Mouse (Mus musculus): ENCODE measurements around the gene Smu1. TPM values are rescaled to one million over a fixed set of nuclear protein-coding genes. Genes with fewer than 3 reads are reported as not detected.

Gene Smu1
- polyA plus RNA-seq, 1 experiment from 2014 or later = 153 TPM

DNA sequence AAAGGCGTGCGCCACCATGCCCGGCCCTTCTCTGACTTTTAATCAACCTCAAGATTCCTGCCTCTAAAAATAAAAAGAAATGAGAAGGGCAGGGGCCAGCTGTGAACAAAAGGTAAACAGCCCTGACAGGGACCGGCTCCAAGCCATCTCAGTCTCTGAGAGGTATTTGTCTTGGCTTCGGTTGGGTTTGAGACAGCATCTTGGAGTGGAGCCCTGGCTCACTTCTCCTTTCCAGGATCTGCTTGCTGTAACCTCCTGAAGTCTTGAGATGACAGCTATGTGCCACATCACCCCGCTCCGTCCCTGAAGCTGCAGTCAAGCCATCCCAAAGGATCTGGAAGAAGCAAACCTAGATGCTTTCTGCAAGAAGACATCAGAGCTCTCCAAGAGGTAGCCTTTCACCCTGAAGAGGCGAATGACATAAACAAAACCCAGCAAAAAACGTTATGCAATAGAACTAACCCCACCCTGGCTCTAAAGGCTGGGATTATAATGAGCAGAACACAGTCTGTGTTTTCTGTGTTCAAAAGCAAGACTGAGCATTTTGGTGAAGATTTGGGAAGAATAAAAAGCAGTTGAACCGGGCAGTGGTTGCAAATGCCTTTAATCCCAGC is 26.9 kb upstream of the Smu1 start:
- H3K9ac ChIP-seq = no peak overlapping the region
- no peaks in the 10 kb centered on the region for H3K27me3 ChIP-seq
- H3K36me3 ChIP-seq = no peaks in the 10 kb centered on the region
- no peak overlapping the region for H3K27ac ChIP-seq
- 84% methylated on average over 10 of the region's 10 CpGs for WGBS
- no peak for ATAC-seq (ENCODE audit: insufficient number of reproducible peaks, insufficient read depth, low FRiP score, low TSS enrichment)
- no peak overlapping the region for H3K4me3 ChIP-seq
- H3K9me3 ChIP-seq = no peaks in the 10 kb centered on the region
- H3K4me2 ChIP-seq (replicated peaks) = no peak overlapping the region
- H3K4me1 ChIP-seq = peaks cover 11% of the 10 kb centered on the region; the same call in 1 of the 2 replicates

DNA sequence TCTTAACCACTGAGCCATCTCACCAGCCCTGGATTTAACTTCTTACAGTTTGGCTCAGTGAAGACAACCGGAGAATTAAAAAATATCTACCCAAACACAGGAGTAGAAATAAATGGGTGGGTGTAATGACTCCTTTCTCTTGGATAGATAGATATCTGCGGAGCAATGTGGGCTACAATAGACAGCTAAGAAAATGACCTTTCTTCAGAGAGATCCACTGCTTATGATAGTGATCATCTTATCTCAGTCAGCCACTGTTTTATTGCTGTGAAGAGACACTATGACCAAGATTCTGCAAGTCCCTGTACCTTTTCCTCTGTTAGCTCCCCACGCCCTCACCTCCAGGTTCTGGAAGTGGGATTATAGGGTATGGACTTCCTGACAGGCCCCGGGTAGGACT is 25.3 kb upstream of the Smu1 start:
- WGBS = 89% methylated on average over 4 of the region's 4 CpGs
- H3K27me3 ChIP-seq = no peaks in the 10 kb centered on the region
- no peak for ATAC-seq (ENCODE audit: insufficient number of reproducible peaks, insufficient read depth, low FRiP score, low TSS enrichment)
- H3K9me3 ChIP-seq = no peaks in the 10 kb centered on the region
- no peak overlapping the region for H3K4me2 ChIP-seq (replicated peaks)
- H3K27ac ChIP-seq = no peak overlapping the region
- H3K4me3 ChIP-seq = no peak overlapping the region
- H3K4me1 ChIP-seq = peaks cover 11% of the 10 kb centered on the region; the same call in 1 of the 2 replicates
- H3K36me3 ChIP-seq = no peaks in the 10 kb centered on the region
- H3K9ac ChIP-seq = no peak overlapping the region

DNA sequence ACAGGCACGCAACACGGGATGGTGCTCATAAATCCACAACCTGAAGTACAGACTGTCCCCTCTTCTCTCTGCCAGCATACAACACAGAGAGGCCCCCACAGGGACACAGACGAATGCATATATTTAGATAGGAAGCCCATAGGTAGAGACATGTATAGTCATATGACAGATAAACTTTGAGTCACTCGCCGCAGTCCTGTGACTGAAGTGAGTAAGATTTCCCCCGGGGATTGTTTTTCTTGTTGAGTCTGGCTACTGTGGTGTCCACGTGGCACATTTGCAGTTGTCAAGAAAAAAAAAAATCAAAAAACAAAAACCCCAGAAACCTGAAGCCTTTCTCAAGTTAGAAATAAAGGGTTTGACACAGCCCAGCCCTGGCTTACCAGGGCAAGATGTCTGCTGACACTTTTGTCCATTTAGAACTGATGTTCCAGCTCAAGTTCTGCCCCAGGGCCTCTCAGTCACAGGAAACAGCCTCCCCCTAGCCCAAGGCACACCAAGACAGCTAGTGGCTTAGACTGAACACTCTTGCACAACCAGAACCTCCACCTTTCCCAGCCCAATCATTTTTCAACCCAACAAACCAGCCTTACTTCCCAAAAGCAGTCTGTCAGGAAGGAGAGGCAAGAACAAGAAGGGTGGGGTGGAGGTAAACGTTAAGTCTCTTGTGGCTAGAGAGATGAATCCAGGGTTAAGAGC is 24.2 kb upstream of the Smu1 start:
- Histone ChIP-seq H3K27me3 (no peaks in the 10 kb centered on the region), H3K9ac (no peak overlapping the region), H3K4me1 (peaks cover 14% of the 10 kb centered on the region; the same call in 1 of the 2 replicates), H3K36me3 (no peaks in the 10 kb centered on the region), H3K27ac (no peak overlapping the region), H3K4me2 (replicated peaks) (no peak overlapping the region), H3K4me3 (no peak overlapping the region), H3K9me3 (no peaks in the 10 kb centered on the region)
- WGBS = 38% methylated on average over 8 of the region's 8 CpGs
- no peak for ATAC-seq (ENCODE audit: insufficient number of reproducible peaks, insufficient read depth, low FRiP score, low TSS enrichment)

DNA sequence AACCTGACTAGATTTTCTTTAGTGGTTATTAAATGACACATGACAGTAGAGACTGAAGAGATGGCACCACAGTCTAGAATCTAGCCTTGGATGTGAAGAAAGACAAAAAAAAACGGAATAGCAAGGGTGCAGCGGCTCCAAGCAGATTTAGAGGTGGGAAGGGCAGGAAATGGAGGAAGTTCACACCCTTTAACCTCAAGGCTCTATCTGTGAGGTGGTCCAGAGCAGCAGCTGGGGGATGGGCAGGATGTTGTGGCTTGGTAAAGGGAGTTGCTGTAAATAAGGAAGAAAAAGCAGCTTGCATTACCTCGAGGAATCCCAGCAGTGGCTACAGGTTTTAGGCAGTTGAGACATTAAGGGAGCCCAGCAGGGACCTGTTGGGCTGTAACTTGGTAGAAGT is 23.4 kb upstream of the Smu1 start:
- Histone ChIP-seq H3K9ac (no peak overlapping the region), H3K9me3 (no peaks in the 10 kb centered on the region), H3K27ac (no peak overlapping the region), H3K4me3 (no peak overlapping the region), H3K4me1 (peaks cover 14% of the 10 kb centered on the region; the same call in 1 of the 2 replicates), H3K27me3 (no peaks in the 10 kb centered on the region), H3K36me3 (no peaks in the 10 kb centered on the region), H3K4me2 (replicated peaks) (no peak overlapping the region)
- no peak for ATAC-seq (ENCODE audit: insufficient number of reproducible peaks, insufficient read depth, low FRiP score, low TSS enrichment)
- WGBS = 13% methylated on average over 3 of the region's 3 CpGs

DNA sequence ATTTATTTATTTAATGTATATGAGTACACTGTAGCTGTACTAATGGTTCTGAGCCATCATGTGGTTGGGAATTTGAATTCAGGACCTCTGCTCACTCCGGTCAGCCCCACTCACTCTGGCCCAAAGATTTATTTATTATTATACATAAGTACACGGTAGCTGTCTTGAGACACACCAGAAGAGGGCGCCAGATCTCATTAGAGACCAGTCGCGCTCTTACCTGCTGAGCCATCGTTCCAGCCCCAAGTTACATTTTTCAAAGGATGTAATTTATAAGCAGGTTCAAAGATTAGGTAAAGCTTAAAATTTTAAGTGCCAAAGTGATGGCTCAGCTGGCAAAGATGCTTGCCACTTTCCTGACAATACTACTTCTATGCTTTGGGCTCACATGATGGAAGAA is 20.9 kb upstream of the Smu1 start:
- H3K9ac ChIP-seq = no peak overlapping the region
- no peak overlapping the region for H3K27ac ChIP-seq
- H3K36me3 ChIP-seq = no peaks in the 10 kb centered on the region
- no peaks in the 10 kb centered on the region for H3K27me3 ChIP-seq
- ATAC-seq (ENCODE audit: insufficient number of reproducible peaks, insufficient read depth, low FRiP score, low TSS enrichment) = no peak
- 85% methylated on average over 6 of the region's 6 CpGs for WGBS
- no peak overlapping the region for H3K4me3 ChIP-seq
- no peaks in the 10 kb centered on the region for H3K9me3 ChIP-seq
- peaks cover 26% of the 10 kb centered on the region for H3K4me1 ChIP-seq
- no peak overlapping the region for H3K4me2 ChIP-seq (replicated peaks)

DNA sequence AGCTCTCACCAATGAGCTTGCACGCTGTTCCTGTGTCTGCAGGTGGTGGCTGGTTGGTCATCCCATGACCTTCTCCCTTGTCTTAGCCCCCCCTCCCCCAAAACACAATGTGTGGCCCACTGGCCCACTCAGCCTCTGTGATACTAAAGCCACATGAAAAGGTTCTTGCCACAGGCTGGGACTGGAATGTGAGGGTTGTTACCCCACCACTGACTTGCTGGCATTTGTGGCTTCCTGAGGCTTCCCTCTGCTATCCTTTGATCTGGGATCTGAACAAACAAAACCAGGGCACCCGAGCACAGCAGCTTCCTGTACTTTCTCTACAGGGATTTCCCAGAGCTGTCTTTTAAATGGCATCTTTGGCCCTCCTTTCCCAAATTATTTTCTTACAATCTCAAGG is 19.4 kb upstream of the Smu1 start:
- Histone ChIP-seq H3K9me3 (no peaks in the 10 kb centered on the region), H3K9ac (no peak overlapping the region), H3K36me3 (no peaks in the 10 kb centered on the region), H3K4me2 (replicated peaks) (no peak overlapping the region), H3K4me1 (peaks cover 27% of the 10 kb centered on the region), H3K27me3 (no peaks in the 10 kb centered on the region), H3K4me3 (no peak overlapping the region), H3K27ac (no peak overlapping the region)
- no peak for ATAC-seq (ENCODE audit: insufficient number of reproducible peaks, insufficient read depth, low FRiP score, low TSS enrichment)
- WGBS = 22% methylated on average over 2 of the region's 2 CpGs

DNA sequence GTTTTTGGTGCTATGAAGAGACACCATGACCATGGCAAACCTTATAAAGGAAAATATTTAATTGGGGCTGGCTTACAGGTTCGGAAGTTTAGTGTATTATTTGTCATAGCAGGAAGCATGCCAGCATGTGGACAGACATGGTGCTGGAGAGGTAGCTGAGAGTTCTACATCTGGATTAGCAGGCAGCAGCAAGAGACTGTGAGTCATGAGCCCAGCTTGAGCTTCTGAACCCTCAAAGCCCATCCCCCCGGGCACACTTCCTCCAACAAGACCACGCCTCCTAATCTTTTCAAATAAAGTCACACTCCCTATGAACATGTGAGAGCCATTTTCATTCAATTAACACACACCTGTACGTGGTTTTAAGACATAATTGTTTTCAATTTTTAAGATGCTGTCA is 18.7 kb upstream of the Smu1 start:
- Histone ChIP-seq H3K27ac (no peak overlapping the region), H3K4me3 (no peak overlapping the region), H3K27me3 (no peaks in the 10 kb centered on the region), H3K9me3 (no peaks in the 10 kb centered on the region), H3K4me2 (replicated peaks) (no peak overlapping the region), H3K9ac (no peak overlapping the region), H3K36me3 (no peaks in the 10 kb centered on the region), H3K4me1 (peaks cover 20% of the 10 kb centered on the region)
- ATAC-seq (ENCODE audit: insufficient number of reproducible peaks, insufficient read depth, low FRiP score, low TSS enrichment) = no peak
- 68% methylated on average over 4 of the region's 4 CpGs for WGBS

DNA sequence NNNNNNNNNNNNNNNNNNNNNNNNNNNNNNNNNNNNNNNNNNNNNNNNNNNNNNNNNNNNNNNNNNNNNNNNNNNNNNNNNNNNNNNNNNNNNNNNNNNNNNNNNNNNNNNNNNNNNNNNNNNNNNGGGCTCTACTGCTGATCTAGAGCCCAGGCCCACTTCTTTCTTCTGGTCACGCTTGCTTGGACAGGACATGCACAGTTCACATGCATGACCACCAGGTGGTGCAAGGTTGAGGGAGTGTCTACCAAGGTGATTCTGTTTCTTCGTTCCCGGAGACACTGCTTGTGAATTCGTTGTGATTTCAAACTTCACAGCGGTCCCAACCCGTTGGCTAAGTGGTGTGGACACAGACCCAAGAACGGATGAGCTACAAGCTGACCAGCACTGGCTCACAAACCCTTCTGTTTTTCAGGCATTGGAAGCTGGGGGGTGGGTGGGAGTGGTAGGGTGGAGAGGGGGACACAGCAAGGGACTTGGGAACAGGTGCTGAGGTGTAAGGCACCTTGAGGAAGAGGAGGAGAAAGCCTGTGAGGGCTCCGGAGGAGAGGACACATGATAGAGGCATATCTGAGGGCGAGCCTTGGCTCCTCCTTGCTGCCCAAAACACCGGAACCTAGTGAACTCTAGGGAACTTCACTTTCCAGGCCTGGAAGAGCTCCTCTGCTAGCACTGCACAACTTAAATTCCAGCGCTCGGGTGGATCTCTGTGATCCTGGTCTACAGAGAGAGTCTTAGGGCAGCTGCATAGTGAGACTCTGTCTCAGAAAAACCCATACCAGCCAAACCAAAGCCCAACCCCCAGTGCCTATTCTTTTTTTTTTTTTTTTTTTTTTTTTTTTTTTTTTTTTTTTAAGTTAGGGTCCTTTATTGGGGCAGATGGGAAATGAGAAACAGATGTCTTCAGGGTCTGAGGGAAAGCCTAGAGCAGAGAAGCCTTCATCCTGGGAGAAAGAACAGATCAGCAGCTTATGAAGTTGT is 16.8 kb upstream of the Smu1 start:
- Histone ChIP-seq H3K36me3 (no peaks in the 10 kb centered on the region), H3K9me3 (no peaks in the 10 kb centered on the region), H3K27ac (peak overlapping the region; percentile 84), H3K9ac (peak overlapping the region; percentile 12; the same call in 1 of the 2 replicates), H3K27me3 (no peaks in the 10 kb centered on the region), H3K4me2 (replicated peaks) (peak overlapping the region; percentile 49), H3K4me1 (peaks cover 16% of the 10 kb centered on the region), H3K4me3 (peak overlapping the region; percentile 10; the same call in 1 of the 2 replicates)
- 10% methylated on average over 12 of the region's 12 CpGs for WGBS
- peak; percentile 44; the same call in 1 of the 2 replicates for ATAC-seq (ENCODE audit: insufficient number of reproducible peaks, insufficient read depth, low FRiP score, low TSS enrichment)

DNA sequence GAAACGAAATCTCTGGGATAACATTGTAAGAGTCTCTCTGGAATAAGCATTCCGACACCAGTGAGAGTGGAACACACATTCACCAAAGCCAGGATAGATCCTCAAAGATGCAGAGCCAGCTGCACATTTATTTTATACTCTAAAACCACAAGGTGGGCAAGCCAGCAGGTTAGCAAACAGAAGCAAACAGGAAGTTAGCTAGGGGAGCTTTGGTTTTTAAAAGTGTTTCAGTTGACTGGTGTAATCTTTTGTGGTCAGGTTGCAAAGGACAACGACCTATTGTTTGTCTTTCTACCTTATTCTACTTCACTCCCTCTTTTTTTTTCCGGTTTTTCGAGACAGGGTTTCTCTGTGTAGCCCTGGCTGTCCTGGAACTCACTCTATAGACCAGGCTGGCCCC is 2.2 kb upstream of the Smu1 start:
- H3K4me2 ChIP-seq (replicated peaks) = no peak overlapping the region
- H3K27ac ChIP-seq = no peak overlapping the region
- H3K4me3 ChIP-seq = no peak overlapping the region
- ATAC-seq (ENCODE audit: insufficient number of reproducible peaks, insufficient read depth, low FRiP score, low TSS enrichment) = no peak
- no peak overlapping the region for H3K9ac ChIP-seq
- peaks cover 7% of the 10 kb centered on the region; the same call in 1 of the 2 replicates for H3K36me3 ChIP-seq
- H3K9me3 ChIP-seq = no peaks in the 10 kb centered on the region
- WGBS = 50% methylated on average over 5 of the region's 5 CpGs
- 0 out of 2 replicates have a peak, but pooled peaks cover 4% of the 10 kb centered on the region for H3K4me1 ChIP-seq
- no peaks in the 10 kb centered on the region for H3K27me3 ChIP-seq

DNA sequence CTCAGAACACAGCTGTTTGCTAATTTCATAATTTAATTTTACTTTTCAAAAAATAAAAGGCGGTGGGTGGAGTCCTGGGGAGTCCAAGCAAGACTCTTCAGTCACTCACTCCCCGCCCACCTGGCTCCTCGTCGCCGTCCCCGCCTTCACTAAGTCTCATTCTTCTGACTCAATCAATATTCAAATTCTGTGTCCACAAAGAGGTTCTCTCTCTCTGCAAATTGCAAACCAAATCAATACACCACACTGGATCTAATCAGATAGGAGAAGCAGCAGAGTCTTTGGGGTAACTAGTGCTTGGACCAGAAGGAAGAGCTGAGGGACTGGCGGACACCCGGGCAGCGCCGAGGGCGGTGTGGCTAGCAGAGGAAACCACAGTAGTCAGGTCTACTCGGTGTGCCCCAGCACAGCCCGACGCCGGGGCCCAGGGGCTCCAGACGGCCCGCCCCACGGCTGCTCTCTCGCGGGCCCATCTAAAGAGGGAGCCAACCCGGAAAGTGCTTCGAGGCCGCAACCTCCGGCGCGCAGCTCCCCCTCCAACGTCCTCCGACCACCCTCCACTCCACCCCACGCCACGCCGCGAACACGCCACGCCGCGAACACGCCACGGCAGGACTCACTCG is 455 bp downstream of the Smu1 start:
- Histone ChIP-seq H3K27me3 (no peaks in the 10 kb centered on the region), H3K4me3 (peak overlapping the region; percentile 99), H3K4me2 (replicated peaks) (peak overlapping the region; percentile 67), H3K9ac (peak overlapping the region; percentile 89), H3K36me3 (peaks cover 27% of the 10 kb centered on the region), H3K9me3 (no peaks in the 10 kb centered on the region), H3K27ac (0 out of 2 replicates have a peak overlapping the region, but pooled peaks have one; percentile 65), H3K4me1 (0 out of 2 replicates have a peak, but pooled peaks cover 4% of the 10 kb centered on the region)
- under 1% methylated on average over 36 of the region's 39 CpGs for WGBS
- peak; percentile 86 for ATAC-seq (ENCODE audit: insufficient number of reproducible peaks, insufficient read depth, low FRiP score, low TSS enrichment)

DNA sequence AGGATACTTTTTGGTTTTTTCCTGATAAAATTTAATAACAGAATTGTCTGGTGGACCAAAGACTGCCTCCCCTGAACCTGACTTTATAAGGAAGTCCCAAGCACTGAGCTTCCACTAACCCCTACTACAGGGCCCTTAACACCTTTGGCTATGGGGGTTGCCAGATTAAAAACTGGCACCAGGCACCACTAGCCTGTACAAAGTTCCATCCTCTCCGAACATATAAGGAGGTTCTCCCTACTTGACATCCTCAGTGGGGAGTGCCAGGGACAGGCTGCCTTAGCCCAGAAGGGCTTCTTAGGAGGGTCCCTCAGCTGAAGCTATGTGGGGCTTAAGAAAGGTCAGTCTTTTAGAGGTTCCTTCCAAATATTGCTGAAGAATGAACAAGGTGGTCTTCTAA is 22.4 kb downstream of the Smu1 start:
- Histone ChIP-seq H3K4me3 (no peak overlapping the region), H3K27me3 (no peaks in the 10 kb centered on the region), H3K4me2 (replicated peaks) (no peak overlapping the region), H3K36me3 (peaks cover 78% of the 10 kb centered on the region), H3K4me1 (no peaks in the 10 kb centered on the region), H3K27ac (no peak overlapping the region), H3K9me3 (no peaks in the 10 kb centered on the region), H3K9ac (no peak overlapping the region)
- ATAC-seq (ENCODE audit: insufficient number of reproducible peaks, insufficient read depth, low FRiP score, low TSS enrichment) = no peak
- 82% methylated on average over 1 of the region's 1 CpGs for WGBS

Measured in embryonic facial prominence, embryonic 12.5 days (tissue).